Mouse (Mus musculus) layer of hippocampus, adult 2 months (tissue): Measurements from ENCODE around the gene Barx1. TPM values are rescaled to one million over a fixed set of nuclear protein-coding genes. Genes with fewer than 3 reads are reported as not detected.

Experiments
- DNase-seq, 2 experiments: peaks; one replicate each; pipeline ENCODE4 v3.0.0; 2022; ENCODE audit warnings: low spot score in 2 of 2
- H3K27ac ChIP-seq: fragments of 200-600 bp; 2 replicates; pipeline ENCODE4 v1.8.1; 2022
- H3K4me3 ChIP-seq: fragments of 200-600 bp; 2 replicates; pipeline ENCODE4 v1.8.1; 2022; ENCODE audit warnings: mild to moderate bottlenecking
- CTCF ChIP-seq: fragments of 200-600 bp; conservative IDR thresholded peaks from 2 replicates; pipeline ENCODE4 v1.8.1; 2022; ENCODE audit warnings: antibody characterized with exemption, mild to moderate bottlenecking, moderate library complexity
- total RNA-seq, 2 experiments: library from RNA; stranded (reverse); gene quantifications; 2 replicates each; pipeline ENCODE4 v1.2.3; 2021

The Barx1 gene
- total RNA-seq, 2 experiments from 2014 or later, result not detected

DNA sequence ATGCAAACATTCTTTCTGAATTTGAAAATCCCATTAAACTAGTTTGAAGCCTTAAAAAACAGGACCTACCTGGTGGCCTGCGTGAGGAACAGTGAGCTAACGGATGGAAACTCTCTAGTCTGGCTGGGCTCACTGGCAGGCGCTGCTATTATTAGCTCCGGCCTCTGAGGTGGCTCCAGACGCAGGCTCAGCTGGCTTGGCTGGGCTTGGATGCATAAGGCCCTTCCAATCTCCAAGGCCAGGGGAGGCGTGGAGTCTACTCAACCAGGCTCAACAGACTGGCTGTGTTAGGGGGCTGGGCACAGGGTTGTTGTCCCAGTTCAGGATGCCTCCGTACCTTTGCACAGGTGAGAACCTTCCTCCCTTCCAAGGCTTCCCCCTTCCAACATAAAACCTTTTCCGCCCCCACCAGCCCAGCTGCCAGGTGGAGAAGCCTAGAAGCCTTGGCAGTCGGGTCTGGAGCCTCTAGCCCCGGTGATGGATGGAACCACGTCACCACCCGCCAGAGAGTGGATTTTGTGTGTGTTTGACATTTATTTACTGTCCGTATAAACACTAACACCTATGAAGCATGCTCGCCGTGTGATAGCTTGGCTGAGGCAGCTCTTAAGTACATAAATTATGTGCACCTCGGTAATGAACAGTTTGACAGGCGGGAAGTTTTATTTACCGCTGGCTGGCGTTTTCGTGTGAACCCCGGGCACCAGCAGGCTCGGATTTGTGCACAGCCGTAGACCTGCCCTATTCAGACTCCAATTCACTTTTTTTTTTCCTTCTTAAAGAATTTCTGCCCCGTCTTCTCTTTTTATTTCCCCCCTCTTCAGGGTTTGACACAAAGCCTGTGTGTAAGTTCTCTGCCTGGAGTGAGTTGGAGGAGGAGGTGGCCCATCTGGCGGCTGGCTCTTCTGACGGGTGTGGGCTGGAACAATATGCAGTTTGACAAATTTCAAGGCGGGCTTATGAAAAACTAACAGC lies 31.6 kb downstream of the Barx1 start:
- TF ChIP-seq CTCF, result no peak
- Histone ChIP-seq H3K4me3 (no peak overlapping the region; the same call in 1 of the 2 replicates), H3K27ac (no peak overlapping the region)
- DNase-seq, result peak; percentile 53 to 72

DNA sequence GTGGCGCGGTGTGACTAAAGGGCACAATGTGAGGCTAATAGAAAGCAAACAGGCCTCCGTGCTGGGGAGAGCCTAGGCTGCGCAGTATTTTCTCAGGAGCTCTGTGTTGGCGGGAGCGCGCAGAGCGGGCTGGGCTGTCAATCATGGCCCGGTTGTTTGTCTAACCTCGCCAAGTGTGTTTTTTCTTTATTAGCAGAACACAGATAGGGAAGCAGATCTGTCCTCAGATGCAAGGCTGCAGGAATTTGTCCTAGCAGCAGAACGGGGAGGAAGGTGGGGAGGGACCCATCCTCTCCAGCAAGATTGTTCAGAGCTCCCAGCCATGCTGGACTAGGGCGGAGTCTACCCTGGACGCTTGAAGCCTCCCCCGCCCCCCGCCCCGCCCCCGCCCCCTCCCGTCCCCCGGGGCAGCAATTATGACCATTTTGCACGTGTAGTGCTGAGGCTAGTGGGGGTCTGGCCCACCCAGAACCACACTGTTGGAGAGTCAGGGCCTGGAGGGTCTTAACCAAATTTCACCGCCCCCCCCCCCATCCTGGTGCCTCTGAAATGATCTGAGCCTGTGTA lies 43.7 kb downstream of the Barx1 start:
- TF ChIP-seq CTCF, result no peak
- peak in 1 of 2 experiments; percentile 15 for DNase-seq
- Histone ChIP-seq H3K27ac (no peak overlapping the region), H3K4me3 (peak overlapping the region; percentile 22; the same call in 1 of the 2 replicates)

GRCm38 (mm10) chr13:48712675-48713074 lies 49.9 kb downstream of the Barx1 start:
- H3K4me3 ChIP-seq, result no peak overlapping the region
- no peak for TF ChIP-seq CTCF
- DNase-seq, result no peak
- no peak overlapping the region for H3K27ac ChIP-seq

DNA sequence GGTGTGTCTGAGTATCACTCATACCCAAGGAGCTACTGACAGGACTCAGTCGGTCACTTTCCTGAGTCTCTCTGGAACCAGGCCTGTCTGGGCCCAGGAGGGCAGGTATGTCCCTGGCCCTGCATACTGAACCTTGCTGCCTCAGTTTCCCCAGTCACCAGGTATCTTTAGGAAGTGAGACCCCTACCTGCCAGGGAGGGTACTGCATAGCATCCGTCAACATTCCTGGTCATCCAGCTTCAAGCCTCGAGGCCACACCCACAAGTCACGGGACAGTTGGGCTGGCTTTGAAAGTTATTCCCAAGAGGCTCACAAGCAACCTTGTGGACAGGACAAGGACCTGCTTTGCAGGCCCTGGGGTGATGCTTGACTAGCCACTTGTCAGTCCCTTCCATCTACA lies 53.3 kb downstream of the Barx1 start:
- H3K4me3 ChIP-seq, result no peak overlapping the region
- peak; percentile 71 for TF ChIP-seq CTCF
- no peak for DNase-seq

More for the DNA sequence above, 53.3 kb downstream of the Barx1 start:
- no peak overlapping the region for H3K27ac ChIP-seq

Other genes with a start within 250 kb of the Barx1 start
- 10 to 100 TPM; 21.5 to 24.7 TPM for gene Zfp169, start 149.5 kb upstream of the Barx1 start, total RNA-seq
- gene A830005F24Rik, start 149.4 kb upstream of the Barx1 start, total RNA-seq, result 1 to 10 TPM; 2.2 to 2.5 TPM
- 10 to 100 TPM; 37.0 to 44.7 TPM for gene Ptpdc1, start 37.3 kb upstream of the Barx1 start, total RNA-seq
- 10 to 100 TPM; 38.4 to 38.8 TPM for gene Phf2, start 208.1 kb downstream of the Barx1 start, total RNA-seq